Mouse (Mus musculus): Measurements from ENCODE around the gene 4930503B20Rik. TPM values are rescaled to one million over a fixed set of nuclear protein-coding genes. Genes with fewer than 3 reads are reported as not detected.

Gene 4930503B20Rik
- total RNA-seq (2018; cell fraction: chromatin; rRNA removed): 1 to 10 TPM in 2 of 26 experiments, not detected in 24; 1.1 to 4.0 TPM
- under 1 TPM in 5 of 26 experiments, not detected in 21; 0.04 to 0.38 (median 0.24) TPM for total RNA-seq (2018; cell fraction: cytosol; rRNA removed)
- 1 to 10 TPM in 1 of 26 experiments, under 1 TPM in 4, not detected in 21; 0.54 to 1.0 (median 0.72) TPM for total RNA-seq (2018; cell fraction: nucleus; rRNA removed)
- polyA plus RNA-seq (2018): not detected in 3 replicates

- H3K36me3 ChIP-seq (ENCODE audit: inconsistent target): no peaks in the 10 kb centered on the region
- H3K79me2 ChIP-seq (ENCODE audit: inconsistent target): no peaks in the 10 kb centered on the region
- H3K27ac ChIP-seq: no peak within 1 kb of the TSS
- WGBS (ENCODE audit: missing documents): 92% methylated on average over 3 of the region's 3 CpGs
- H3K4me3 ChIP-seq (ENCODE audit: inconsistent target): no peak within 1 kb of the TSS
Observed at GRCm38 (mm10) chr3:146651217-146651616, at the start of gene 4930503B20Rik. Gene 4930503B20Rik, minus strand, starts transcription at chr3:146651317.

DNA sequence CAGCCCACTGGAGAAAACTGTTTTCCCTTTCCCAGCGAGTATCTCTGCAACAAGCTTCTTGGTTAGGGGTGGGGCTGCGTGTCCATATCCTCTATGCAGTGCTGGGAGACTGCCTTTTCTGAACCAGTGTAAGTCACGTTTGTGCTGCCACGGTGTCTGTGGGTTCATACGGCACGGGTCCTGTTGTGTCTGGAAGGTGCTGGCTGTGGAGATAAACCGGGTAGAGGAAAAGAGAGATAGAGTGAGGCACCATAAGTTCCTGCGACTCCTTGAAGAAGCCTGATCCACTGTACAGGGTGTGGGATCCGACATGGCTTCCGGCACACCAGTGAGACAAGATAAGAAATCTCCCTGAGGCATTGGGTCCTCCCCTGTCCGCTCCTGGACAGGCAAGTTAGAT is 48.9 kb upstream of the 4930503B20Rik start:
- H3K36me3 ChIP-seq (ENCODE audit: inconsistent target): no peaks in the 10 kb centered on the region
- H3K4me3 ChIP-seq (ENCODE audit: inconsistent target): no peak overlapping the region
- no peak overlapping the region for H3K27ac ChIP-seq
- H3K79me2 ChIP-seq (ENCODE audit: inconsistent target): no peaks in the 10 kb centered on the region
- WGBS (ENCODE audit: missing documents): 95% methylated on average over 11 of the region's 11 CpGs

DNA sequence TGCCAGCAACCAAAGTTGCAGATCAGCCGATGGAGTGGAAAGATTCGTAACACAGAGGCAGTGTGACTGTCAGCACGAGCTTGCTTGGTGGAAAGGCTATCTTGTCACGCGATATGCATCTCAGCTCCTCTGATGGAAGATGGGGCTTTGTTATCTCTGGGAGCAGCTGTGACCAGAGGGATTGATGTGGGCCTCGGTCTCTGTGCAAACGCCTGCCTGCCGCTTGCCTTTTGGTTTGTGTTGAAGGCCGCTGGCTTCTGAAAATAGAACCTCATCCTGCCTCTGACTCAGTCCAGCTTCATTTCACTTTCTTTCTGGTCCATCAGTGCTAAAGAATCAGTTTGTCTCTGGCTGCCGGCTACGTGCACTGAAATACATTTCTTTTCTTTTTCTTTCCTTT is 47.9 kb upstream of the 4930503B20Rik start:
- WGBS (ENCODE audit: missing documents): 84% methylated on average over 9 of the region's 11 CpGs
- H3K4me3 ChIP-seq (ENCODE audit: inconsistent target): no peak overlapping the region
- H3K36me3 ChIP-seq (ENCODE audit: inconsistent target): no peaks in the 10 kb centered on the region
- no peaks in the 10 kb centered on the region for H3K79me2 ChIP-seq (ENCODE audit: inconsistent target)
- no peak overlapping the region for H3K27ac ChIP-seq

DNA sequence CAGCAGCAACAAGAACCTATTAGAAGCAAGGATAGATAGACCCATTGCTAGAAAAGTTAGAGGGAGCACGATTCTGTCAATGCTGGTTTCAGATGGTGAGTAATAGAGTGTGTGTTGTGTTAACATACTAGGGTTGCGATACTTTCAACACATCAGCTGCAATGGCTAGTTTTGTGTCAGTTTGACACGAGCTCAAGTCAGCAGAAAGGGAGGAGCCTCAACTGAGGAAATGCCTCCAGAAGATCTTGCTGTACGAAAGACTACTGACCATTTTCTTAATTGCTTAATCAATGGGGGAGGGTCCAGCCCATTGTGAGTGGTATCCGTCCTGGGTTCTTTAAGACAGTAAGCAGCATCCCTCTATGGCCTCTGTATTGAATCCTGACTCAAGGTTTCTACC is 41.4 kb upstream of the 4930503B20Rik start:
- Histone ChIP-seq H3K27ac (no peak overlapping the region), H3K79me2 (ENCODE audit: inconsistent target) (no peaks in the 10 kb centered on the region), H3K36me3 (ENCODE audit: inconsistent target) (no peaks in the 10 kb centered on the region), H3K4me3 (ENCODE audit: inconsistent target) (no peak overlapping the region)
- WGBS (ENCODE audit: missing documents): 72% methylated on average over 5 of the region's 5 CpGs

GRCm38 (mm10) chr3:146687121-146687725 is 36.1 kb upstream of the 4930503B20Rik start:
- H3K4me3 ChIP-seq (ENCODE audit: inconsistent target): no peak overlapping the region
- H3K79me2 ChIP-seq (ENCODE audit: inconsistent target): no peaks in the 10 kb centered on the region
- H3K27ac ChIP-seq: no peak overlapping the region
- 68% methylated on average over 4 of the region's 4 CpGs for WGBS (ENCODE audit: missing documents)
- H3K36me3 ChIP-seq (ENCODE audit: inconsistent target): no peaks in the 10 kb centered on the region

GRCm38 (mm10) chr3:146686428-146686827 is 35.3 kb upstream of the 4930503B20Rik start:
- Histone ChIP-seq H3K36me3 (ENCODE audit: inconsistent target) (no peaks in the 10 kb centered on the region), H3K4me3 (ENCODE audit: inconsistent target) (no peak overlapping the region), H3K27ac (no peak overlapping the region), H3K79me2 (ENCODE audit: inconsistent target) (no peaks in the 10 kb centered on the region)
- WGBS (ENCODE audit: missing documents): 74% methylated on average over 8 of the region's 8 CpGs

DNA sequence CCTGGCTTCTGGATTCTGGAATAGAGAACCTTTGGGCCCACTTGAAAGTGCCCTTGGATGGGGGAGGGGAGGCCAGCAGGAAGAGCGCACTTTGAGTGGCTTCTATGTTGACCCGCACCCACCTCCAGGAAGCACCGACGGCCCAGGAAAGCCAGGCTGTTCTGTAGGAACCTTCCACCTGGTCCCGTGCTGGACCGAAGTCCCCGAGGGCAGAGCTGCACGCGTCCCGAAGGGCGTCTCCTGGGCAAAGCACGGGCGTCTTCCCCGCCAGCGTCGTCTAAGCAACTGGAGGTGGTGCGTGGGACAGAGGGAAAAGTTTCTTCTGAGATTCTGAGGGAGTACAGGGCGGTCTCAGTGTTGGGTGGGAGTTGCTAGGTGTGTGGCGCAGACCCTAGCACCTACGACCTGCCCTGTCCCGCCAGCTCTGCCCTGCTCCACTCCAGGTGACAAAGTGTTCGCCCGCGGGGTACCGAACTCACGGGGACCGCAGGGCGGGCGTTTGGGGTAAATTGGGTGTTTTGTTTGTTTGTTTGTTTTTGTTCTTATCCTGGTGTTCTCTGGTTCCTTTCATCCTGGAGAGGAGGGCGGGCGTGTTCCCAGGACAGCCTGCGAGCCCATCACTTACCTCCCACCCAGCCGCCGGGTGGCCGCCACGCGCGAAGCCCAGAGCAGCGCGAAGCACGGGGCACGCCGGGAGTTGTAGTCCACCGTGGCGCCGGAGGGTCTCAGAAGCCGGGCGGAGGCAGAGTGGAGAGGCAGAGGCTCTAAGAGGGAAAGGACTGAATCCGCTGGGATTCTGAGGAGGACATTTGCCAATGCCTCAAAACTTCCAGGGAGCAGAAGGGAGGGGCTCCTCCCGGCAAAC is 33.9 kb upstream of the 4930503B20Rik start, which contains the start of gene Samd13:
Gene Samd13, minus strand, starts transcription at position 782 of the 865 bp plus-strand sequence.
- no peak within 1 kb of the TSS for H3K27ac ChIP-seq
- no peaks in the 10 kb centered on the region for H3K36me3 ChIP-seq (ENCODE audit: inconsistent target)
- no peaks in the 10 kb centered on the region for H3K79me2 ChIP-seq (ENCODE audit: inconsistent target)
- peak within 1 kb of the TSS; percentile 13; the same call in 1 of the 2 replicates for H3K4me3 ChIP-seq (ENCODE audit: inconsistent target)
- WGBS (ENCODE audit: missing documents): 9% methylated on average over 45 of the region's 50 CpGs

DNA sequence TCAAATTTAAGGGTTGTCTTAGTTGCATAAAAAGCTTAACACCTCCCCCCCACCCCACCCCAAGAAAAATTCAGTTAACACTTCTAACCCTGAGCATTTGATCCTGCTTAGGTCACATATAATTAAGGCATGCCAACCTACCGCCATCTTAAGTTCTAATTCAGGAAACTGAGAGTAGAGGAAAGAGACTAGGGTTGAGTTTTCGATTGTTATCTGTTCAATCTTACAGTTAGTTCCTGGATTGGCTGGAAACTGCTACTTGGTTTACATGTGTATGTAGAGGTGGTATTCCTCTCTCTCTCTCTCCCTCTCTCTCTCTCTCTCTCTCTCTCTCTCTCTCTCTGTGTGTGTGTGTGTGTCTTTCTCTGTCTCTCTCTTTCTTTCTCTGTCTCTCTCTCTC is 32.0 kb upstream of the 4930503B20Rik start:
- Histone ChIP-seq H3K4me3 (ENCODE audit: inconsistent target) (no peak overlapping the region), H3K27ac (no peak overlapping the region), H3K79me2 (ENCODE audit: inconsistent target) (no peaks in the 10 kb centered on the region), H3K36me3 (ENCODE audit: inconsistent target) (no peaks in the 10 kb centered on the region)
- 56% methylated on average over 2 of the region's 2 CpGs for WGBS (ENCODE audit: missing documents)

DNA sequence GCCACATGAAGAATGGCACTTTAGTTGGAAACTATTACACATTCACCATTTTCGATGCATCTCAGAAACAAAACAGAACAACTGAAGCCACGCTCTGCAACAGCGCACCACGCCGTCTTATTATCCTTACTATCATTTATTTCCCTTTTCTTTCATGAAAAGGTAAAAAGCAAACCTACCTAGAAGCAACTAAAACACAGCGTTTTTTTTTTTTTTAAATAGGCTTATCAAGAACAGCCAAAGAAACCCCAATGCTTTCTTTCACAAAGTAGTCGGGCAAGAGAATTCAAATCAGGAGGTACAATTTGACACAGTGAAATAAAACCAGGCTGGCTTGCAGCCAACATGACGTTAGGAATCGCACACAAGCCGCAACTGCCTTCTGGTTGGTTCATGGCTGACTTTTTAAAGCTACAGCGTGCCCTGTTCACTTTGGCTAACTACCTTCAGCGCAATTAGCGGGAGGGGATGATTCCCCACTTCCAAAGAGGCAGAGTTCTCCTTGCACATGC is 31.1 kb upstream of the 4930503B20Rik start:
- Histone ChIP-seq H3K4me3 (ENCODE audit: inconsistent target) (peak overlapping the region; percentile 12; the same call in 1 of the 2 replicates), H3K79me2 (ENCODE audit: inconsistent target) (no peaks in the 10 kb centered on the region), H3K36me3 (ENCODE audit: inconsistent target) (no peaks in the 10 kb centered on the region), H3K27ac (no peak overlapping the region)
- 10% methylated on average over 13 of the region's 13 CpGs for WGBS (ENCODE audit: missing documents)

GRCm38 (mm10) chr3:146681696-146682095 is 30.6 kb upstream of the 4930503B20Rik start:
- H3K27ac ChIP-seq: no peak overlapping the region
- H3K36me3 ChIP-seq (ENCODE audit: inconsistent target): no peaks in the 10 kb centered on the region
- no peaks in the 10 kb centered on the region for H3K79me2 ChIP-seq (ENCODE audit: inconsistent target)
- 15% methylated on average over 8 of the region's 8 CpGs for WGBS (ENCODE audit: missing documents)
- H3K4me3 ChIP-seq (ENCODE audit: inconsistent target): no peak overlapping the region

- WGBS (ENCODE audit: missing documents): 92% methylated on average over 13 of the region's 13 CpGs
- Histone ChIP-seq H3K4me3 (ENCODE audit: inconsistent target) (no peak overlapping the region), H3K36me3 (ENCODE audit: inconsistent target) (no peaks in the 10 kb centered on the region), H3K27ac (no peak overlapping the region), H3K79me2 (ENCODE audit: inconsistent target) (no peaks in the 10 kb centered on the region)
Observed at GRCm38 (mm10) chr3:146680625-146681024, 29.5 kb upstream of the 4930503B20Rik start.

DNA sequence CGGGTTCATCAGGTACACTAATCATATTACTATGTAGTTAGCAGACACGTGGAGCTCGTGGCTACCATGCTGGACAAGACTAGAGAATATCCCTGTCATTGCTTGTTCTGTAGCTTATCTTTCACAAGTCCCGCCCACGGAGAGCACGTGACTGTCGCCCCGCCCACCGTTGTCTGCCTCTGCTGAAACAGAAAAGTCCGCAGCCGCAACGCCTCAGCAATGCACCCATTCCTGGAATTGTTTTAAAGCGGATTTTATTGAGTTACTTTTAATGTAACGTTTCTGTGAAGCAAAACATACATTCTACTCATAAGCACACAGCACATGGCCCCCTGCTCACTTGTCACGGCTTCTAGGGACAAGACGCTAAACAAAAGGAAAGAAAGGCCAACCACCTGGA is 28.5 kb upstream of the 4930503B20Rik start:
- 97% methylated on average over 16 of the region's 16 CpGs for WGBS (ENCODE audit: missing documents)
- H3K27ac ChIP-seq: no peak overlapping the region
- no peaks in the 10 kb centered on the region for H3K36me3 ChIP-seq (ENCODE audit: inconsistent target)
- no peaks in the 10 kb centered on the region for H3K79me2 ChIP-seq (ENCODE audit: inconsistent target)
- H3K4me3 ChIP-seq (ENCODE audit: inconsistent target): no peak overlapping the region

DNA sequence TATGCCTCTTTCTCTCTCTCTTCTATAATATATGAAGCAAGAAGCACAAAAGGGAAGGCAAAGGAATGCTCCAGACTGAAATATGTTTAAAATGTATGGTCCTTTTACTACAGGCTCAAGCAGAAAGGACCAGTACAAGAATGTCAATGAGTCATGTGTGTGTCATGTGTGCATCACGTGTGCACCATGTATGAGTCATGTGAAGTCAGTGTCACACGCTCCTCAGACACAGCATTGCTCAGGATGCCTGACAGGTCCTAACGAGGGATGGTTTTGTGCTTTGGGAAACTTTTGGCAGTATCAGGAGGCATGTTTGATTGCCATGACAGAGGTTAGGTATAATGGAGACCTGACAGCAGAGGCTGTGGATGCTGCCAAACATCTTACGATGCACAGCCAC is 25.1 kb upstream of the 4930503B20Rik start:
- H3K4me3 ChIP-seq (ENCODE audit: inconsistent target): no peak overlapping the region
- no peaks in the 10 kb centered on the region for H3K79me2 ChIP-seq (ENCODE audit: inconsistent target)
- no peak overlapping the region for H3K27ac ChIP-seq
- no peaks in the 10 kb centered on the region for H3K36me3 ChIP-seq (ENCODE audit: inconsistent target)
- WGBS (ENCODE audit: missing documents): 96% methylated on average over 4 of the region's 4 CpGs

GRCm38 (mm10) chr3:146675101-146675500 is 24.0 kb upstream of the 4930503B20Rik start:
- Histone ChIP-seq H3K4me3 (ENCODE audit: inconsistent target) (no peak overlapping the region), H3K36me3 (ENCODE audit: inconsistent target) (no peaks in the 10 kb centered on the region), H3K79me2 (ENCODE audit: inconsistent target) (no peaks in the 10 kb centered on the region), H3K27ac (no peak overlapping the region)
- WGBS (ENCODE audit: missing documents): 100% methylated on average over 1 of the region's 1 CpGs

DNA sequence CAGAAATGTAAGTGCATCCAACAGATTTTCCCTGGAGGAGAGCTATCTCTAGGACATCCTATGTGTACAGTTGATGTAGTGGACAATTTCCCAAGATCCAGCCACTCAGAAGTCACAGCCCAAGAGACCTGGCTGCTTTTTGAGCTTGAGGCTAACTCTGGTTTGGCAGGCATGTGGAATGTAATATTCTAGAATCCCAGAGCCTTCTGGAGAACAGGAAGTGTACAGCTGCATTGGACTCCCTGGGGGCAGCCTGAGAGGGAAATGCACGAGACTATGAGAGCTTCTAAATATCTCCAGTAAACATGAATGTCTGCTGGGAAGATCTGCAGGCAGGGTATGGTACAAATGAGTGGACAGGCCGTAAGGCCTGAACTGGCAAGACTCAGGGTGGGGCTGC is 20.0 kb upstream of the 4930503B20Rik start:
- 90% methylated on average over 2 of the region's 2 CpGs for WGBS (ENCODE audit: missing documents)
- no peaks in the 10 kb centered on the region for H3K36me3 ChIP-seq (ENCODE audit: inconsistent target)
- no peak overlapping the region for H3K4me3 ChIP-seq (ENCODE audit: inconsistent target)
- H3K79me2 ChIP-seq (ENCODE audit: inconsistent target): no peaks in the 10 kb centered on the region
- H3K27ac ChIP-seq: no peak overlapping the region

All from macrophage (primary cell).